28 mouse cellular contexts compared by ENCODE assay signal in genomic region chr11:58281970-58282496, GRCm38 (mm10). TPM values are rescaled to one million over a fixed set of nuclear protein-coding genes. Genes with fewer than 3 reads are reported as not detected.
DNase-seq lines count a peak whose midpoint lies in the region; ATAC-seq and TF ChIP-seq lines count a peak whose summit lies in the region.
"Had no signal": no experiment of that assay in that cellular context is flagged by ENCODE, and none has a peak within 500 bp of the region (broad histone marks: within the 10 kb centered on the region; RNA-seq: fewer than 3 reads in every experiment).

No protein-coding gene starts in this region.

- H3K9ac ChIP-seq in CH12.LX (ENCODE audit: insufficient read depth, low read depth): no peak overlapping the region
- no peak overlapping the region for H3K9ac ChIP-seq in midbrain, embryonic 16.5 days (ENCODE audit: low read depth, low read length)
- H3K9ac ChIP-seq: embryonic facial prominence, embryonic 13.5 days; forebrain, embryonic 12.5 days; hindbrain, embryonic 15.5 days had no signal

- in situ Hi-C loops in CH12.LX (cut with MboI; ENCODE audit: low pct_ligation_motif_present, low pct_unique_long_range_greater_than_20kb, low sequenced_read_pairs): no loop called here

- ATAC-seq in midbrain, embryonic 16.5 days: no peak
- ATAC-seq: forebrain, embryonic 16.5 days; inflammation-experienced regulatory T-cells, adult 6 months; intestine, postnatal 0 days; Patski had no signal

- peak overlapping the region in 1 of 3 experiments; percentile 21 for H3K4me3 ChIP-seq in CH12.LX (replicated peaks in 1 of 3; ENCODE audit: low read depth in 2 of 3, low read length in 2 of 3, poor library complexity in 1 of 3)
- H3K4me3 ChIP-seq in bone marrow macrophage, adult 2 months (ENCODE audit: insufficient read depth, low read length): no peak overlapping the region
- H3K4me3 ChIP-seq in midbrain, embryonic 16.5 days (ENCODE audit: low read depth, low read length): no peak overlapping the region
- H3K4me3 ChIP-seq: embryonic facial prominence, embryonic 13.5 days; forebrain, embryonic 12.5 days; hindbrain, embryonic 15.5 days had no signal

- WGBS in midbrain, embryonic 16.5 days: 87% methylated on average over 13 of the region's 13 CpGs

- H3K27me3 ChIP-seq in CH12.LX (replicated peaks): peaks cover 72% of the 10 kb centered on the region
- no peaks in the 10 kb centered on the region for H3K27me3 ChIP-seq in midbrain, embryonic 16.5 days (ENCODE audit: control insufficient read depth, insufficient read depth, low read depth, low read length)
- H3K27me3 ChIP-seq: embryonic facial prominence, embryonic 13.5 days; hindbrain, embryonic 15.5 days had no signal

- dilution Hi-C loops in CH12.LX (cut with MboI; ENCODE audit: extremely low pct_ligation_motif_present, extremely low pct_unique_long_range_greater_than_20kb, low sequenced_read_pairs): no loop called here

- TF ChIP-seq RAD21 in CH12.LX (IDR thresholded peaks at IDR 0.05; ENCODE audit: low read depth, low read length): no peak

- no peaks in the 10 kb centered on the region for H3K9me3 ChIP-seq in CH12.LX (replicated peaks; ENCODE audit: low read length)
- no peaks in the 10 kb centered on the region for H3K9me3 ChIP-seq in midbrain, embryonic 16.5 days (replicated peaks; ENCODE audit: control insufficient read depth, low read length, poor library complexity, severe bottlenecking)
- H3K9me3 ChIP-seq: embryonic facial prominence, embryonic 13.5 days; forebrain, embryonic 12.5 days; hindbrain, embryonic 15.5 days had no signal

- no peaks in the 10 kb centered on the region for H3K79me2 ChIP-seq in CH12.LX (replicated peaks; ENCODE audit: control insufficient read depth, extremely low read depth, insufficient read depth, poor library complexity, severe bottlenecking)

- peak overlapping the region; percentile 85 for H3K4me2 ChIP-seq in CH12.LX (ENCODE audit: insufficient read depth, low read depth, poor library complexity, severe bottlenecking)
- no peak overlapping the region for H3K4me2 ChIP-seq in midbrain, embryonic 16.5 days (ENCODE audit: low read length)
- H3K4me2 ChIP-seq: embryonic facial prominence, embryonic 13.5 days; forebrain, embryonic 12.5 days; hindbrain, embryonic 15.5 days had no signal

- TF ChIP-seq POLR2A in CH12.LX (IDR thresholded peaks at IDR 0.05; ENCODE audit: low read depth, low read length): no peak
- TF ChIP-seq POLR2A in bone marrow macrophage, adult 2 months (IDR thresholded peaks at IDR 0.05; ENCODE audit: borderline replicate concordance, low read depth, low read length): no peak

- no peaks in the 10 kb centered on the region for H3K36me3 ChIP-seq in CH12.LX (replicated peaks in 1 of 2; ENCODE audit: control insufficient read depth in 1 of 2, insufficient read depth in 1 of 2, low read length in 1 of 2)
- H3K36me3 ChIP-seq in midbrain, embryonic 16.5 days (ENCODE audit: control insufficient read depth, insufficient read depth, low read length): no peaks in the 10 kb centered on the region
- H3K36me3 ChIP-seq: embryonic facial prominence, embryonic 13.5 days; forebrain, embryonic 12.5 days; hindbrain, embryonic 15.5 days had no signal

- no peak for DNase-seq in CH12.LX (ENCODE audit: extremely low read depth)
- DNase-seq in induced T-regulatory cell, adult 2 months (ENCODE audit: low read depth): peak; percentile 21
- no peak for DNase-seq in kidney, postnatal 14 days
- no peak for DNase-seq in right cerebral cortex, postnatal 25 days
- DNase-seq in right cerebral cortex, postnatal 4 days: no peak
- DNase-seq: adrenal gland, adult 2 months; adrenal gland, postnatal 25 days; B cell, adult 2 months; cerebellum, adult 11 months; cerebellum, adult 8-10 months; cerebellum, postnatal 14 days; gastrocnemius, postnatal 10 days; heart, postnatal 10 days had no signal

- TF ChIP-seq EP300 in CH12.LX (IDR thresholded peaks at IDR 0.05; ENCODE audit: low read length): no peak

- TF ChIP-seq CTCF in CH12.LX (conservative IDR thresholded peaks at IDR 0.05 in 1 of 2, IDR thresholded peaks at IDR 0.05 in 1 of 2; ENCODE audit: low read depth in 2 of 2, low read length in 2 of 2): no peak
- no peak for TF ChIP-seq CTCF in bone marrow macrophage, adult 2 months (IDR thresholded peaks at IDR 0.05; ENCODE audit: low read depth, low read length)

- H3K27ac ChIP-seq in CH12.LX (ENCODE audit: insufficient read depth, low read depth): no peak overlapping the region
- peak overlapping the region; percentile 28; the same call in 1 of the 2 replicates for H3K27ac ChIP-seq in bone marrow macrophage, adult 2 months (ENCODE audit: insufficient read depth, low read depth, low read length)
- H3K27ac ChIP-seq in midbrain, embryonic 16.5 days (ENCODE audit: low read length): no peak overlapping the region
- H3K27ac ChIP-seq: embryonic facial prominence, embryonic 13.5 days; forebrain, embryonic 12.5 days; hindbrain, embryonic 15.5 days had no signal

- H3K4me1 ChIP-seq in CH12.LX (ENCODE audit: control insufficient read depth in 1 of 2, insufficient read depth in 2 of 2): peaks cover 14 to 19% of the 10 kb centered on the region in 2 experiments
- peaks cover 15% of the 10 kb centered on the region for H3K4me1 ChIP-seq in bone marrow macrophage, adult 2 months (ENCODE audit: control insufficient read depth, insufficient read depth, low read length)
- H3K4me1 ChIP-seq in midbrain, embryonic 16.5 days (ENCODE audit: control insufficient read depth, insufficient read depth, low read length): no peaks in the 10 kb centered on the region
- H3K4me1 ChIP-seq: embryonic facial prominence, embryonic 13.5 days; forebrain, embryonic 12.5 days; hindbrain, embryonic 15.5 days had no signal

TF ChIP-seq in CH12.LX, 34 proteins besides CTCF, POLR2A, EP300 and RAD21:
- TF ChIP-seq JUN (IDR thresholded peaks at IDR 0.05; ENCODE audit: insufficient read depth, low read depth, low read length): no peak
- peak; percentile 60 for TF ChIP-seq MAX (IDR thresholded peaks at IDR 0.05; ENCODE audit: low read length)
- peak; percentile 54; the same call in 1 of the 2 replicates for TF ChIP-seq MXI1 (IDR thresholded peaks at IDR 0.05; ENCODE audit: low read depth, low read length)

RNA-seq across cellular contexts. Expression of gene 4930438A08Rik, which starts 7.4 kb away (rescaled TPM):
- total RNA-seq in CH12.LX (2012; rRNA removed) (not detected in 2 replicates), CH12.LX (2014; rRNA removed) (not detected in 2 replicates)
- not detected in 2 replicates for polyA plus RNA-seq in CH12.LX (2012; ENCODE audit: insufficient read length, low read depth)
- polyA plus RNA-seq in bone marrow macrophage, adult 2 months (2012; ENCODE audit: insufficient read depth, insufficient read length, missing spikeins): not detected in 2 replicates
- polyA plus RNA-seq in midbrain, embryonic 16.5 days (2015; fragmentation: Nextera tagmentation; extraction: Ambion mirVana): not detected in 2 replicates
- total RNA-seq: adrenal gland, adult 2 months; adrenal gland, postnatal 25 days; gastrocnemius, postnatal 10 days; heart, adult 8-10 months; heart, postnatal 10 days had no signal
- polyA plus RNA-seq: brain, embryonic 14.5 days; cortical plate, adult 2 months; embryonic facial prominence, embryonic 13.5 days; forebrain, embryonic 12.5 days; forebrain, embryonic 16.5 days; frontal cortex, adult 2 months; heart, embryonic 14.5 days; hindbrain, embryonic 11.5 days; hindbrain, embryonic 15.5 days; inflammation-experienced regulatory T-cells, adult 6 months; intestine, postnatal 0 days; Patski had no signal

RNA-seq across cellular contexts. Expression of gene Zfp692, which starts 24.8 kb away (rescaled TPM):
- total RNA-seq in CH12.LX (2012; rRNA removed) (14.7 and 18.7 TPM in 2 replicates), CH12.LX (2014; rRNA removed) (13.1 and 14.2 TPM in 2 replicates)
- 17.6 and 17.7 TPM in 2 replicates for polyA plus RNA-seq in CH12.LX (2012; ENCODE audit: insufficient read length, low read depth)
- 12.1 and 13.5 TPM in 2 replicates for polyA plus RNA-seq in bone marrow macrophage, adult 2 months (2012; ENCODE audit: insufficient read depth, insufficient read length, missing spikeins)
- polyA plus RNA-seq in midbrain, embryonic 16.5 days (2015; fragmentation: Nextera tagmentation; extraction: Ambion mirVana): 32.2 and 32.4 TPM in 2 replicates

RNA-seq across cellular contexts. Expression of gene Zfp672, which starts 48.1 kb away (rescaled TPM):
- total RNA-seq in CH12.LX (2012; rRNA removed): 34.9 and 43.7 TPM in 2 replicates
- total RNA-seq in CH12.LX (2014; rRNA removed): 38.8 and 40.5 TPM in 2 replicates
- 27.4 and 31.2 TPM in 2 replicates for polyA plus RNA-seq in CH12.LX (2012; ENCODE audit: insufficient read length, low read depth)
- 14.2 TPM in 2 replicates for polyA plus RNA-seq in bone marrow macrophage, adult 2 months (2012; ENCODE audit: insufficient read depth, insufficient read length, missing spikeins)
- polyA plus RNA-seq in midbrain, embryonic 16.5 days (2015; fragmentation: Nextera tagmentation; extraction: Ambion mirVana): 37.1 and 40.2 TPM in 2 replicates

RNA-seq across cellular contexts. Expression of gene Sh3bp5l, which starts 48.5 kb away (rescaled TPM):
- total RNA-seq in CH12.LX (2012; rRNA removed): 26.1 and 27.7 TPM in 2 replicates
- 18.1 and 18.6 TPM in 2 replicates for total RNA-seq in CH12.LX (2014; rRNA removed)
- polyA plus RNA-seq in CH12.LX (2012; ENCODE audit: insufficient read length, low read depth): 22.2 and 22.8 TPM in 2 replicates
- 17.3 and 19.2 TPM in 2 replicates for polyA plus RNA-seq in bone marrow macrophage, adult 2 months (2012; ENCODE audit: insufficient read depth, insufficient read length, missing spikeins)
- polyA plus RNA-seq in midbrain, embryonic 16.5 days (2015; fragmentation: Nextera tagmentation; extraction: Ambion mirVana): 52.4 and 53.2 TPM in 2 replicates
